Mouse (Mus musculus) layer of hippocampus, postnatal 14 days (tissue): ENCODE measurements around the gene Il1b. TPM values are rescaled to one million over a fixed set of nuclear protein-coding genes. Genes with fewer than 3 reads are reported as not detected.

Experiments
- DNase-seq, 2 experiments: peaks; one replicate each; pipeline ENCODE4 v3.0.0; 2021 to 2022; ENCODE audit warnings: low spot score in 2 of 2, mixed read lengths in 1 of 2
- long read RNA-seq, 2 experiments: library from polyadenylated mRNA; stranded (forward); transcript quantifications; one replicate each; pipeline ENCODE4 v2.0.0; 2021
- total RNA-seq, 2 experiments: library from RNA; stranded (reverse); gene quantifications; 2 replicates each; pipeline ENCODE4 v1.2.3; 2021

The Il1b gene
- not detected for total RNA-seq
- long read RNA-seq, experiment 1, result 0 reads
- long read RNA-seq, experiment 2, result 0 reads

DNA sequence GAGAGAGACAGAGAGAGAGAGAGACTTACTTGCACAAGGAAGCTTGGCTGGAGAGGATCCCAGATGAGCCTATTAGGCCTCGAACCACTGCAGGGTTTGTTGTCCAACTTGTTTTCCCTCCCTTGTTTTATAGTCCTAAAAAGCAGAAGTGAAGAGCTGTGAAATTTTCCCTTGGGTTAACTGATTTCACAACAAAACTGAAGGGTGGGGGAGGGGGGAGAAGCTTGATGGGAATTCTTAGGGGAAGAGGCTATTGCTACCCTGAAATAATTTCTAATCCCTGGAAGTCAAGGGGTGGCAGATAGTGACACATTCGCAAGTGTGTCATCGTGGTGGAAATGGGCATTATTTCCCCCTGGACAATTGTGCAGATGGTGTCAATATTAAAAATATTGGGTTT is at the start of gene Il1b:
Gene Il1b, minus strand, starts transcription at position 101 of the 400 bp plus-strand sequence.
- DNase-seq, result no peak

DNA sequence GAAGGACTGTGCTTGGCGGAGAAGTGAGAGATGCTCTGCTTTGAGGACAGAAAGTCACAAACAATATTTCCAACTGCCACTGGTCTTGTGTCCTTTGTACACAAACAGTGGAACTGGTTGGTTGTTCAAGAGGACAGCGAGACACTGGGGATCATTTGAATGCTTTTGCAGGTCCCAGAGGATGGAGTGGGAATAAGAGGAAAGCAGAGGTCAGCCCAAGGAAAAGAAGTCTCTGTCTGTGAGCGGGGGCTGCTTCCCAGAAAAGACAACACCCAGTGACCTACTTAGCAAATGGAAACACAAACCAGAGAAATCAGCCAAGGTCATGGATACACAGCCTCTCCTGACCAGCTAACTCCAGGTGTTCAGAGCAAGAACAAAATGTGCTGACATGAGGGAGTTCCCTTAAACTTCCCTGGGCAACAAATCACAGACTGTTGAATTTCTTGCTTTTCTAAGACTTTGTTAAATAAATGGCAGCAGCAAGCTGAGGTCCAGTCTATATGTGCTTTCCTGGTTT is 48.5 kb upstream of the Il1b start:
- no peak for DNase-seq

DNA sequence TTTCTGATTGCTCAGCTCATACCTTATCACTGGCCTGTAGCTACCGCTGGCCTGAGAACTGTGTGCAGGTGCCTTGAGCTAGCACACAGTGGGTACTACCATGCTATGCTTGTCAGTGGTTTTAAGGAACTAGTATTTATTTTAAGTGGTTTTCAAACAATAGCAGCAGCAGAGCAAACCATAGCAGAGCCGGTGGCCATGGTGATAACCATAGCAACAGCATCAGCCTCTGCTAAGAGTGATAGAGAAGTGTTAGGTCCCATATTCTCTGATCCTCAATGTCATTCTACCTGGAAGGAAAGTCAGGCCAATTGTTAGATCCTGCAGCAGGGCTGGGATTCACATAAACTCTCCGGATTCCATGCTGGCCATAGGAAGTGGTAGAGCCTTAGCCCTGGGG is 43.7 kb upstream of the Il1b start:
- no peak for DNase-seq

DNA sequence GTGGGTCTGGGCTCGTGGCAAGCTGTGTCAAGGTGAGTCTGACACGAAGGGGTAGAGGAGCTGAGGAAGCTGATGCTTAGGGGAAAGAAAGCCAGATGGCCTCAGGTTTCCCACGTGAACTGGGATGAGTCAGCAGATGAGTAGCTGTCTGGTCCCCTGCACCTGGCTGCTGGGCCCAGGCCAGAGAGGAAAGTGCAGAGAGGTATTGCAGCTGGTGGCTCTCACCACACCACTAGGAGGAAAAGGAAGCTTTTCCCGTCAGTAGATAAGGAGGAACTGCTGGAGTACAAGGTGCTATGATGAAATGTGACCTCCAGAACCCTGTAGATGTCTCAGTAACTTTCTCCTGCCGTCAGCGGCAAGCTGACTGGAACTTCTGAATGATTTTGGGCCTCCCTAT is 42.5 kb upstream of the Il1b start:
- no peak for DNase-seq

DNA sequence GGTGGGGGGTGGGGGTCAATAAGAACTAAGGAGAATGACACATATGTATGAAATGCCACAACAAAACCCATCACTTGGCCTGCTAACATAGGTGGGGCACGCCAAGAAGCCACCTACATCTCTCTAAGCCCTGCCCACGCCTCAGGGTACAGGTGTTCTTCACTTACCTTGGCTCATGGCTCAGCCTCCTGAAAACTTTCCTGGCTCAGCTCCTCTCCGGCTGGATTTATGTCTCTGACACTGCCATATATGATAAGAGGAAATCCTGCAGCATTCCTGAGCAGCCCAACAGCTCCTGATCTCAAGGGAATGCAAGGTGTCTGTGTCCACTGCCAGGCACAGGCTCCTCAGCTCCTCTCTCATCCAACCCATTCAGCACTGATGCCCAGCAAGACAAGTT is 40.7 kb upstream of the Il1b start:
- DNase-seq, result no peak

DNA sequence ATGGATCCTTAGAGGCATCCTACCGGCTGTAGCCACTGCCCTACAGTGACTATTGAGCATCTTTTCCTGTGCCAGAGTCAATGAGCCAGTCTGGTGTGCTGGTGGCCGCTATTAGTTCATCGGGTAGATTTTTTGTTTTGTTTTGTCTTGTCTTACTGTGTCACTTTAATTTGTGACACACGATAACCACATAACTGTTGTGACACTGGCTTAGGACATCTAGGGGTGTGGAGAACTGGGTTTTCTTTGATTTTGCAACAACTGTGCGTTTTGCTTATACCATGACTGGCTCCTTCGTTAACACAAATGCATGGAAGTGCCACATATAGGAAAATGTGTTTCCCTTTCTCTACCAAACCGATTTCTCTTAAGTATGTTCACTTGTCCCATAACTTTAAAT is 39.4 kb upstream of the Il1b start:
- DNase-seq, result no peak

DNA sequence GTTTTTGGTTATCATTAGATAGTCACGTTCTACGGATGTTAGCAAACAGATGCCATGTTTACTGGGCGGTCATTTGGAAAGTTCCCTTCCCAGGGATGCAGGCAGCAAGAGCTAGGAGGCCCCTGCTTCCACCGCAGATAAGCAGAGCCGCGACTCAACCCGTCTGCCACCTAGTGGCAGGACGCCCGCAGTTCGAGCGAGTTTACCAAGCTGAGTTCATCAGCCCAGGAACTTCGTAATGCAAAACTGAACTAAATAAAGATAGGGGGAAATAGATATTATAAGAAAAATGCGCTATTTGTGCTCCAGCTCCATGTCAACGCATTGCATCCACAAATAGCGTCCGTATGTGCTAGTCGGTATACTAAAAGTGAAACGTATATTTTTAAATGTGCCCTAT is 37.5 kb upstream of the Il1b start:
- peak; percentile 73 to 82 for DNase-seq

DNA sequence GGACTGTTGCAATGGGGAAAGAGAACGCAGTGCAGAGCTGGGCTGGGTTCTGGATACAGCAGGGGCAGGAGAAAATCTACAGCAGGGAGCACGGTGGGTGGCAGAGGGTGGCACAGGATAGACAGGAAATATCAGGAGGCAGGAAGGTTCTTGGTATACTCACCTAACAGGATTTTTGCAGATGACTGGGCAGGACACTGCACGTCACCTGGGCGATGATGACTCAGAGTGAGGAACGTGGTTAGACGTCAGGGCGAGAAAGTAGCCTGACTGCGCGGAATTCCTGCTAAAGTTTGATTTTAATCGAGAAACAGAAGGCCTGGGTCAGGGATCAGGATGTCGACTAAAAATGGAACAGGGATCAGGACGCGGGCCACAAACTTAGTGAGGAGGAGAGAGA is 36.7 kb upstream of the Il1b start:
- no peak for DNase-seq

DNA sequence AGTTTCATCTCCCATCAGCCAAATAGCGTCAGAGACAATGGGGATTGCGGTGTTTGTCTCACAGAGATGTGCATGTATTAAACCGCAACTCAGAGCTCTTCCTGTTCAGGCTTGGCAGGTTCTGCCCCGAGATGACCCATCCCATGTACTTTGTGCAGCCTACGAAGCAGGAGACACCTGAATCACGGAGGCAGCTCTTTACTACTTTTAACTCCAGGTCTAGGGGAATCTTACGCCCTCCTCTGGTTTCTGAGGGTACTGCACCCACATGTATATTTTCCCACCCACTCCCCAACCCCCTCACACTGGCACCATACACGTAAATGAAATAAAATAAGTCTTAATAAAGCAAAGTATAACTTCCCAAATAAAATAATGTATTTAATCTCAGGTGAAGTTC is 35.6 kb upstream of the Il1b start:
- DNase-seq, result no peak

DNA sequence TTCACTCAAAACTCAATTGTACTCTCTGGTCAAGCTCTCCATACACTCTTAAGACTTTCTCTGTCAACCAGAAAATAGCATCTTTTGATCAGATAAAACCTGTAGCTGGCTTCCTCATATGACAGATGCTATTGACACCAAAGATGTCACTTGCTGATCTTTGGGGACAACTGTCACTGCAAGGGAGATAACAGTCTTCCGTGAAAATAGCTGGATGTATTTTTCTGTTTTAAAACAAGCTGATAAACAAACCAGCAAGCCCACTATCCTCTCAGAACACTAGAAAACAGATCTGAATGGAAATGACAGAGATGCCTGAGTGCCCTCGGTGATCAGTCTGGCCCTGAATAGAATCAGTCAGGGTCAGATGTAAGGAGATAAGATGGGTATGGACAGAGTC is 32.8 kb upstream of the Il1b start:
- DNase-seq, result no peak

DNA sequence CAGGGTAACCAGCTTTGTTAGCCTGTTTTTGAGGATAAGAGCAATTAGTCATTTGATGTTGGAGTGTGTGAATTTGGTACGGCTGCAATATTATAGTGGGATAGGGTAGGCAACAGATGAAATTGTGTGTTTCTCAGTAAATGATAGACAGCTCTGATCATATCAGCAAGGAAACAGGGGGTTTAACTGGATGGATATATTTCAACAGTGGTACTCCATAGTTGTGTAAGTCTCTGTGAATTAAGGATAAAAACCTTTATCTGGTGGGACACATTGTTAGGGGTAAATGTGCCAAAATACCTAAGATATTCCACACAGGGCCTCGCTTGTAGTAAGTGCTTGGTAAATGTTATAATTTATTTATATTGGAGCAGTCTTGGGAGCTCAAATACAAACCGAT is 31.4 kb upstream of the Il1b start:
- no peak for DNase-seq

DNA sequence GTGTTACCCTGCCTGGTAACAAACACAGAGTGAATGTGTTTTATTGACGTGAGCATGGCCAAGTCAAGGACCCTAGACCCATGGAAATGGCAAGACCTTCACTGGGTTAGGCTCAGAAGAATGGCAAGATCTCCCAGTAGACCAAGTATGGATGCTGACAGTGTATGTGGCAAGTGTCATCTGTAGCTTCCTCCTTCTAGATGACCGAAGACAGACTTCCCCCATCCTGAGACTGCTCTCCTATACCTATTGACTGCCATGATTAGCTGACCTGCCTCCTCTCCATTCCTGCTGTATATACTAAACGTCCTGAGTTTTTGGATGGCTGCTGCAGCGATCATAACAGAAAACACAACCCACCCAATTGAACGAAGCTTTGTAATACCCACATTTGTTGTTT is 30.9 kb upstream of the Il1b start:
- DNase-seq, result no peak

DNA sequence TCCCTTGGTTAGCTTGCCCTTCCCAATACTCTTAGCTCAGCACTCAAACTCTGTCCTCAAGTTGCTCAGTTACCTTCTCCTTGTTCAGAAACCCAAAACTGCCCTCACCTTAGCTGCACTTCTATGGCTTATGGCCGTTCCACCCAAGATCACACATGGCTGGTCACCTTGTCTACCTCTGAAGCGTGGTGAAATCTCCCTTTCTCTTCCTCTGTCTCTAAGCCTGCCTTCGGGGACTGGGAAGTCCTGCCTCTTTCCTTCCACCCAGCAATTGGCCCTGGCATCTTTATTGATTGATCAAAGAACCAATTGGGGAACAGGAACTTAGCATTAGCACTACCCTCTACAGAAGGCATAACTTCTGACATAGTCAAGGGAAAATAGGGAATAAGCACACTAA is 27.2 kb upstream of the Il1b start:
- DNase-seq, result no peak

DNA sequence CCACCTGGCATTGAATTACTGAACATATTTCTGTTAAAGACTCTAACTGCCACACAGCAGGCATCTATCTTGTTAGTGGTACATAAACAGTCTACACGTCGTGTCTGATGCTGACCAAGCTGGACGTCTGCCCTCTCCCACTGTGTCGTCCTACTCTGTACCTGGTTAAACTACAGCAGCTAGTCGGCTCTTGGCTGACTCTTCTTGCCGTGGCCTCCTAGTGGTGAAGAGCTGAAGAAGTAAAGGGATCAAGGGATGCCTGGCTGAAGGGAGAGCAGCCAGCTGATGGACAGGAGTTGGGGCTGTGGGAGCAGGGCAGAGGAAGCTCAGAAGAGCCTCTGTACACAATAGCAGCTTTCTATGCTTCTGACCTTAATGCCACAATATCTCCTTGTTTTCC is 22.6 kb upstream of the Il1b start:
- DNase-seq, result no peak

DNA sequence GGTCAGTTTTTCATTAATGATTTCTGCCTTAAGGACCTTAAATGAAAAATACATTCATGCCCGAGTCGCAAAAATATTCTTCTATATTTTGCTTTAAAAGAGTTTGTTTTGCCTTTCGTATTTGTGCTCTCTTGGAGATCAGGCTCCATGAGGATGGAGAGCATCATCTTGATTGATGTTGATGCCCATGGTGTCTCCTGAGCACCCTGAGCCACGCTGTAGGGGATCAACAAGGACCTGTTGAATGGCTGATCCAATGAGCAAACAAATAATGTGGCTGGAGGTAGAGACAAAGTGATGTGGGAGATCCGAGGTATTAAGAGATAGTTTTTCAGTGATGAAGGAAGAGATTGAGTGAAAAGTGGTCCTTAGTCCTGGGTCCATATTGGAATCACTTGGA is 19.2 kb upstream of the Il1b start:
- DNase-seq, result no peak

DNA sequence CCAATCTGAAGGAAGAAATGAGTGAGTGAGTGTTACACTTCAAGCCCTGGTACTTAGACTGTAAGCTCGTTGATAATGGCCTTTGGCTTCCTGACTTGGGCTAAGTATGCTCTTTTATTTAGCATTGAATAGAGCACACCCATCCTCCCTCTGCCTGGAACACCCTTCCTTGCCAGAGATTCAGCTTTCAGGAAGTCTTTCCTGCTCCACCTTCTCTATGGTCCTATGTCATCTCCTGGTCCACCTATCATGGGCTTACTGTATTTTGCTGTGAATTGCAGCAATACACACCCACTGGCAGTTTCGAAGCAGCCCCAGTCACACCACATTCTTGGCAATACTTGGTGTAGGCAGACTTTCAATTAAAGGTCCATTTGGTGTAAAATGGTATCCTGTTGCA is 18.4 kb upstream of the Il1b start:
- no peak for DNase-seq

DNA sequence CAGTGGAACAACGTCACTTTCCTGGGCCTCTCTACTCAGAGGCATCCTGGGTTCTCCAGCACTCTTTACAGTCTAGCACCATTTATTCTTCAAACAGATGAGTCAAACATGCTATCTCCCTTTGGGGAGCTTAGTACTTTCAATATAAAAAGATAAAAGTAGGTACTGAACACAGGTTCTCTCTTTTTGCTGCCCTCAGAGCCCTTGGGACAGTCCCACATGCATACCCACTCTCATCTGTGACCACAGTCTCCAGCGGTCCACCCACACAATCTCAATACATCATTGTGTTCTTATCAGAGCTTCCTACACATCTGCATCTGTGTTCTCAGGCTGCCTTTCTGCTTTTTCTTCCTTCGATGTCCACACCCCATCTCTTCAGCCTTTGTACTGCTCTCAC is 14.4 kb upstream of the Il1b start:
- no peak for DNase-seq

DNA sequence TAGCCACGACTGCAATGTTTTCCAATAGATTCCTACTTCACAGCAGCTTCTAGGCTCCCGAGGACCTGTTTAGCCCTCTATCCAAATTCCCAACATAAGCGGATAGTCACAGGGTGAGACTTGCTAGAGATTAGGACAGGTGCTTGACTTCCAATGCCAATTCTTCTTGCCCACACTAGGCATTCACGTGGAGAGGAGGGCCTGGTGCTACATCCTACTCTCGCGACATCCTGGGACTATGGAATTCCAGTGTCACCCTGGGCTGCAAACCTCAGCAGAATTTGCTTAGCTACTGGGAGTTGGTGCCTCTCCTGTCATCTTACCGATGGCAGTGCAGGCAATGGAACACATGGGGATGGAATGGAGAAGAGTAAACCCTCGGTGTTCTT is 13.3 kb upstream of the Il1b start:
- no peak for DNase-seq

DNA sequence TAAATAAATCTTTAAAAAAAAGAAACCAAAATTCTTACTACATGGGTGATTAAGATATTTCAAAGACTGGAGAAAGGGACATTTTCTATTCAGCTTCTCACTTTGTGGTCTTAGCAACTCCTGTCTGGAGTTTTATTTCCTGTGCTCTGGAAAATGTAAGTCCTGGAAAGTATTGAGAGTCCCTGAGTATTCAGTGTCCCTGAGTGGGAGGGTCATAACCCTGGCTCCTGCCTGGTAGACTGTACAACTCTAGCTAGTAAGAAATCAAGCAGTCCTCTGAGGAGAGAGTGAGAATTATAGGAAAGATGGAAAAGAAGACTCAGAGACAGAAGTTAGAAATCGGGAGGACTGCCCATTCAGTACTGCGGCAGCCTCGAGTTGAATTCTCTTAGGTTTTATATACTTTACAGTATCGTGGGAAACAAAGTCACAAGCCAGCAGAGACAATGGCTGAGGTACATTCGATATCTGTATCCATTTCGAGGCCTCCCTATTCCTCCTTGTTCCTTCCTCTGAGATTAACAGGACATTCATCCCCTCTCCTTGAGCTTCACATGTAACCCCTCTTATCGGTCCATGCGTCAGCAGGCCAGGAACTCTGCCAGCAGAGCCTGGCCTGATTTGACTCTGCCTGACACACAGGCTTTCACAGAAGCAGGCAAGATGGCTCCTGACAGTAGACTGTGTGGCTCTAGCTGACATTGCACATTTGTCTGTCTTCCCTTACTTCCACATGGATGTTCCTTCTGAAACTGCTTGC is 12.8 kb upstream of the Il1b start:
- no peak for DNase-seq

DNA sequence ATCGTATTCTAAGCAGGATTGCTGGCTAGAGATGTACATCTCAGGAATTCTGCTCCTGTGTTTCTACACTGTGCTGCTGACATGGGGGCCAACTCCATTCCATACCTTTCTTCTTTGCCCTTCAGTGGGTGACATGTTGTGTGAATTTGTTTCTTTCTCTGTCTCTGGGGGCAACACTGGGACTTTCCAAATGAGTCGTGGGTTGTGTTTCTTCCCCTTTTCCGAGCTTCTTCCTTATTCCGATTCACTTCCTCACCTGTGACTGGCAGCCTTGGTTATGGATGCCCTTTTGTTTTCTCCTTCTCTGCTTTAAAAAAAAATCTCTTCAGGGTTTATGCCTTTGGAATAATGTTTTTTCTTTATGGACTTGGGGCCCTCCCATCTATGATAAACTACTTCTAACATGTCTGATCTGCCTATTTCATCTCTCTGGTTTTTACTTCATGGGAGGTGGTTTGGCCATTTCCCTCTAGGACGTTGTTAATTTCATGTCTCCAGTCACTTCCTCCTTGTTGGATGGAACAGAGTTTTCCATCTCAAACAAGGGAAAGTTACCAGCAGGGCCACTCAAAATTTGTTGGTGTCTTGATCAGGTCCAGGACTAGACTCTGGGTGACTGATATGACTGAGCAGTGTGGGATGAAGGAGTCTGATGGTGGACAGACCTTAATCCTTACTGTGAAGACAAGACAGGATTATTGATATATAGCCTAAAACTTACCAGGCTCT is 10.0 kb upstream of the Il1b start:
- DNase-seq, result no peak

DNA sequence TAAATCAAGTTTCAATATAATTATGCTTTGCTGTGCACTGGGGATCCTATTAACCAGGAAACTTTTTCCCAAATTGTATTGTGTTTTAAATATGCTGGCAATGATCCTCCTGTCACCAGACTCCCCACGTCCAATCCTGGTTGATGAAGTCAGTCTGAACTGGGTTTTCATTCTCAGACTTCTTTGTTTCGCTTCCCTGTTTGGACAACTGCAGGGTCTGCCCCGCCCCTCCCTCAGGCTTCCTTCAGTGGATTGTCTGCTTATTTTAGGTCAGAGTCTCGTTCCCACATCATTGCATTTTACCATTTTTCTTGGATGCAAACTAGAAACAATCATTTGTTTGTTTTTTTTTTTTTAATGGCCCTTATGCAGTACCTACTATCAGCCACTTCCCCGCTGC is 9.3 kb upstream of the Il1b start:
- DNase-seq, result no peak

DNA sequence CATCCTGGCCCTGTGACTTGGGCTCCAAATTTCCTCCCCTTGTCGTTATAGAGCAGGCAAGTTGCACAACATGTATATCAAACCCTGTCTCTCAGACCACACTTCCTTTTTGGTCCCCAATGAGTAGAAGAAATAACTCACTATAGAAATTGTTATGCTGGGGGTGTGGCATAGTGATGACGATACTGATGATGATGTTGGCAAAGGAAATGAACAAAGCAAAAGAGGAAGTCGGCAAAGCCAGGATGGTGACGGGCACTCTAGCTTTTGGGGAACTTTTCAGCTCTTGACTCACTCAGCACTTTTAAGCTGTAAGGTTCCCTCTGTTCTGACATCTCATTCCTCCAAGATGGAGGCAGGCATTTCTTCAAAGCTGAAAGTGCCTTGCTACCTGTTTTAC is 2.4 kb upstream of the Il1b start:
- DNase-seq, result no peak

DNA sequence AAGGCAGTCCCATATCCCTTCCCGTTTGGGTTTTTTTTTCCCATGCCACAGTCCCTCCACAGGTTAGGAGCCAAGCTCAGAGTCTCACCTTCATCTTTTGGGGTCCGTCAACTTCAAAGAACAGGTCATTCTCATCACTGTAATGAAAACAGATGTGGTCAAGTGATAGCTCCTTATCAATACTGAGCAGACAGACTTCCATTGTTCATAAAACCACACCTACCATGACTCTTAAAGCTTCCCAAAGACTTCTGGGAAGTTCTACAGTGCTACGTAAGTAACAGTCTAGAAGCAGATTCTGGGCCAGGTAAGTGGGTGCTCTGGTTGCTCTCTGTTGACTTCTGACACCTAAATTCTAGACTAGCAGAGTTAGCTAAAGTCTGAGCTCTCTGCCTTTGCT is 1.3 kb downstream of the Il1b start:
- DNase-seq, result no peak
